In the genomic region with DNA sequence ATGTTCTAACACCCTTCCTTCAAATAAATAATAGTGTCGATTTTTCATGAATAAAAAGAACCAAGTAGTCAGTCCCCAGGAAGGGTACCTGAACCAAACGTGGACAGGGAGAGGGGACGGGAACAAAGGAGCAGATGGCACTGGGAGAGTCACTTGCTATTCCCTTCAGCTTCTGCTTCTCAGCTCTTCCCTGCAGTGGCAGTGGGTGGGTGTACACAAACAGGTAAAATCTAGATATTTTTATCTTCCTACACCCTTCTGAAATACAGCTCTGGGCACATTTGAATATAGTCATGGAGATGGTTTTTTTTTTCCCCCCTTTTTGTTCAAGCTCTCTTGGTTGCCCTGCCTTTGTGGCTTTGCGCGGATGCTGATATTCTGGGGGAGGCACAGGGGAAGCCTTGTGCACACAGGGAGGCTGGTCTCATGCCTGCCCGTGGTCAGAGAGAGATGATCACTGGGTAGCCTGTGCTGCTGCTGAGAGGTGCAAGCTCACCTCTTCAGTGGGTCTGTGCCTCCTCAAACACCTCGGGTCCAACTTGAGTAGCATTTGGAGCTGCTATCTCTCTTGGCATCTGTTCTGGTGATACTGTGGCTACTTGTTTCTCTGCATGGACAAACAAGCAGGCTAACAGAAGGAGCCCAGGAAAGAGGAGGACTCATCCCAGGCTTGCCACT, we compare ENCODE assay signal across 16 mouse cellular contexts.
DNase-seq lines count a peak whose midpoint lies in the region; ATAC-seq and TF ChIP-seq lines count a peak whose summit lies in the region.
"Had no signal": no experiment of that assay in that cellular context is flagged by ENCODE, and none has a peak within 500 bp of the region (broad histone marks: within the 10 kb centered on the region; RNA-seq: fewer than 3 reads in every experiment).

No protein-coding gene starts in this region.

- H3K4me1 ChIP-seq in forebrain, embryonic 12.5 days, result peaks cover 23% of the 10 kb centered on the region
- peaks cover 27% of the 10 kb centered on the region for H3K4me1 ChIP-seq in forebrain, embryonic 10.5 days
- H3K4me1 ChIP-seq in midbrain, embryonic 12.5 days, result peaks cover 21% of the 10 kb centered on the region; the same call in 1 of the 2 replicates
- no peaks in the 10 kb centered on the region for H3K4me1 ChIP-seq in lung, adult 2 months (ENCODE audit: control insufficient read depth, insufficient read depth, low read length)
- no peaks in the 10 kb centered on the region for H3K4me1 ChIP-seq in thymus, adult 2 months (replicated peaks; ENCODE audit: control insufficient read depth, insufficient read depth, low read length)

- no peaks in the 10 kb centered on the region for H3K9me3 ChIP-seq in forebrain, embryonic 12.5 days
- H3K9me3 ChIP-seq in forebrain, embryonic 10.5 days, result no peaks in the 10 kb centered on the region
- no peaks in the 10 kb centered on the region for H3K9me3 ChIP-seq in midbrain, embryonic 12.5 days
- H3K9me3 ChIP-seq: limb, embryonic 15.5 days had no signal

- no peak overlapping the region for H3K4me2 ChIP-seq in forebrain, embryonic 12.5 days
- H3K4me2 ChIP-seq in midbrain, embryonic 12.5 days (replicated peaks), result no peak overlapping the region
- H3K4me2 ChIP-seq: limb, embryonic 15.5 days had no signal

- no peak for TF ChIP-seq POLR2A in lung, adult 2 months (IDR thresholded peaks at IDR 0.05; ENCODE audit: borderline replicate concordance, extremely low read depth, low read depth, low read length)
- TF ChIP-seq POLR2A in thymus, adult 2 months (IDR thresholded peaks at IDR 0.05; ENCODE audit: control insufficient read depth, extremely low read depth, insufficient read depth, low read length, poor library complexity), result no peak

- ATAC-seq in forebrain, embryonic 12.5 days (ENCODE audit: low FRiP score), result 0 out of 2 replicates have a peak, but pooled peaks have one; percentile 10
- ATAC-seq in midbrain, embryonic 12.5 days (ENCODE audit: low FRiP score, low read depth), result peak; percentile 58; the same call in 1 of the 2 replicates
- ATAC-seq: lung, postnatal 0 days; Patski had no signal

- no peak overlapping the region for H3K9ac ChIP-seq in forebrain, embryonic 12.5 days
- no peak overlapping the region for H3K9ac ChIP-seq in midbrain, embryonic 12.5 days (replicated peaks)
- H3K9ac ChIP-seq: limb, embryonic 15.5 days had no signal

- TF ChIP-seq CTCF in lung, adult 2 months (IDR thresholded peaks at IDR 0.05; ENCODE audit: insufficient read depth, low read length), result no peak
- TF ChIP-seq CTCF in thymus, adult 2 months (IDR thresholded peaks at IDR 0.05; ENCODE audit: borderline replicate concordance, control insufficient read depth, extremely low read depth, insufficient read depth, low read length, poor library complexity), result no peak

- intact Hi-C loops in heart, postnatal 14 days (cut with DNase I), result no loop called here

- no peaks in the 10 kb centered on the region for H3K36me3 ChIP-seq in forebrain, embryonic 12.5 days (replicated peaks)
- no peaks in the 10 kb centered on the region for H3K36me3 ChIP-seq in forebrain, embryonic 10.5 days (replicated peaks)
- H3K36me3 ChIP-seq in midbrain, embryonic 12.5 days, result no peaks in the 10 kb centered on the region
- no peaks in the 10 kb centered on the region for H3K36me3 ChIP-seq in thymus, adult 2 months (ENCODE audit: control insufficient read depth, insufficient read depth, low read length)
- H3K36me3 ChIP-seq: limb, embryonic 15.5 days had no signal

- DNase-seq in forebrain, embryonic 10.5 days (ENCODE audit: extremely low spot score, low spot score), result no peak
- DNase-seq in spleen, postnatal 36 days (ENCODE audit: low spot score in 2 of 2), result peak; percentile 26 to 42
- no peak for DNase-seq in spleen, postnatal 14 days (ENCODE audit: low spot score in 2 of 2)
- DNase-seq in lung, adult 2 months, result no peak
- DNase-seq in heart, postnatal 14 days, result no peak
- DNase-seq in thymus, adult 2 months, result no peak
- DNase-seq: adrenal gland, adult 8-10 months; gastrocnemius, postnatal 36 days; heart, postnatal 4 days; right cerebral cortex, postnatal 25 days had no signal

- H3K4me3 ChIP-seq in forebrain, embryonic 12.5 days (replicated peaks), result no peak overlapping the region
- no peak overlapping the region for H3K4me3 ChIP-seq in forebrain, embryonic 10.5 days
- H3K4me3 ChIP-seq in midbrain, embryonic 12.5 days, result no peak overlapping the region
- no peak overlapping the region for H3K4me3 ChIP-seq in lung, adult 2 months (replicated peaks; ENCODE audit: extremely low read depth, low read depth, low read length)
- no peak overlapping the region for H3K4me3 ChIP-seq in thymus, adult 2 months (ENCODE audit: control insufficient read depth, insufficient read depth, low read length)
- H3K4me3 ChIP-seq: erythroblast, embryonic 14.5 days; limb, embryonic 15.5 days had no signal

- peak overlapping the region; percentile 84 for H3K27ac ChIP-seq in forebrain, embryonic 12.5 days
- no peak overlapping the region for H3K27ac ChIP-seq in forebrain, embryonic 10.5 days
- H3K27ac ChIP-seq in midbrain, embryonic 12.5 days (replicated peaks), result peak overlapping the region; percentile 57
- H3K27ac ChIP-seq in thymus, adult 2 months (ENCODE audit: control insufficient read depth, insufficient read depth, low read length), result no peak overlapping the region
- H3K27ac ChIP-seq: limb, embryonic 15.5 days had no signal

- WGBS in forebrain, embryonic 12.5 days, result 67% methylated on average over 7 of the region's 7 CpGs
- 76% methylated on average over 7 of the region's 7 CpGs for WGBS in forebrain, embryonic 10.5 days
- 70% methylated on average over 7 of the region's 7 CpGs for WGBS in midbrain, embryonic 12.5 days
- 66% methylated on average over 7 of the region's 7 CpGs for WGBS in lung, adult 2 months
- WGBS in thymus, adult 2 months, result 48% methylated on average over 7 of the region's 7 CpGs

- H3K27me3 ChIP-seq in forebrain, embryonic 12.5 days, result no peaks in the 10 kb centered on the region
- no peaks in the 10 kb centered on the region for H3K27me3 ChIP-seq in forebrain, embryonic 10.5 days (ENCODE audit: poor library complexity, severe bottlenecking)
- H3K27me3 ChIP-seq in midbrain, embryonic 12.5 days, result no peaks in the 10 kb centered on the region
- H3K27me3 ChIP-seq in thymus, adult 2 months (ENCODE audit: control insufficient read depth, insufficient read depth, low read length), result no peaks in the 10 kb centered on the region
- H3K27me3 ChIP-seq: limb, embryonic 15.5 days had no signal

Comparison
In these comparisons a context has a peak if more than half of its experiments do, and no peak if none do; other contexts are left out.
1. H3K27ac ChIP-seq: peak in forebrain, embryonic 12.5 days (single experiment) and midbrain, embryonic 12.5 days (single experiment); none in forebrain, embryonic 10.5 days (single experiment) and thymus, adult 2 months (single experiment).
2. DNase-seq: peak in spleen, postnatal 36 days (2 of 2); none in forebrain, embryonic 10.5 days (single experiment), spleen, postnatal 14 days (0 of 2), lung, adult 2 months (single experiment), heart, postnatal 14 days (0 of 2) and thymus, adult 2 months (single experiment).